Mouse (Mus musculus) embryonic fibroblast, embryonic 13.5 days (primary cell): Measurements from ENCODE around the gene Creb3l2.

Experiments
- CTCF ChIP-seq: IDR thresholded peaks from 2 replicates; pipeline ENCODE4 v1.5.1; 2011; ENCODE audit warnings: mild to moderate bottlenecking, control low read depth, low read length, moderate library complexity, borderline replicate concordance; ENCODE audit not compliant: insufficient read depth
- POLR2A ChIP-seq: IDR thresholded peaks from 2 replicates; pipeline ENCODE4 v1.6.1; 2011; ENCODE audit warnings: low read depth, mild to moderate bottlenecking, control low read depth, low read length, moderate library complexity

- TF ChIP-seq CTCF (no peak), POLR2A (no peak)
Observed at GRCm38 (mm10) chr6:37473674-37474342, 31.9 kb upstream of the Creb3l2 start.
